Mouse (Mus musculus) spleen, postnatal 10 days (tissue): ENCODE results near the gene Capn1.

Experiments used
- DNase-seq, 2 experiments: peaks; one replicate each; pipeline ENCODE4 v3.0.0; 2021 to 2022; ENCODE audit warnings: low spot score in 2 of 2

The Capn1 gene

DNA sequence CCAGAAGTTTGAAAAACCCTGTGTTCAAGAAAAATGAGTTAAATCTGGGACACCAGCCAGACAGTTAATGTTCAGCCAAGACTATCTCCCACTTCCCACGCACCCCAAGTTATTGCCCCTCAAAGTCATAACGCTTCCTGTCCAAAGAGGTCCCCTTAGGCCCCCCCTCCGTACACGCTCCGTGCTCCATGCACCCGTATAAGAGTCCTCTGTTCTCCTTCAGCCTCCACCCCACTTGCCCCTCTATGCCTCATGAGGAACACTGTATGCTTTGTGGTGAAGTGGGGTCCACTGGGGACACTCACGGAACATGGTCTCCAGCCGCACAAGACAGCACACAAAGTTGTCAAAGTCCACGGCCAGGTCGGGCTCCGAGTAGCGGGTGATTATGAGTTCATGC lies 25.7 kb downstream of the Capn1 start:
- no peak for DNase-seq

DNA sequence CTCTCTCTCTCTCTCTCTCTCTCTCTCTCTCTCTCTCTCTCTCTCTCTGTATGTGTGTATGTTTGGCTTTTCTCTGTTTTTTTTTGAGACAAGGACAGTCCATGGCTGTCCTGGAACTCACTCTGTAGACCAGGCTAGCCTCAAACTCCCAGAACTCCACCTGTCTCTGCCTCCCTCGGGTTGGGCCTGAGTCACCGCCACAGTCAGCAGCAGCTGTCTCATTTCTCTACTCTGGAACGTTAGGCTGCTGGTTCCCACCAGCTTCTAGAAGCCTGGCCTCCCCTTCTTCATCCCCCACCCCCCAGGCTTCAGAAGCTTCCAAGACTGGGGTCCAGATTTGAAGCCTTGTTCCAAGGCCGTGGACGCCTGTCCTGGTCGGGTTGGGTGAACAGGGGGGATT lies 26.1 kb downstream of the Capn1 start:
- DNase-seq, result no peak

DNA sequence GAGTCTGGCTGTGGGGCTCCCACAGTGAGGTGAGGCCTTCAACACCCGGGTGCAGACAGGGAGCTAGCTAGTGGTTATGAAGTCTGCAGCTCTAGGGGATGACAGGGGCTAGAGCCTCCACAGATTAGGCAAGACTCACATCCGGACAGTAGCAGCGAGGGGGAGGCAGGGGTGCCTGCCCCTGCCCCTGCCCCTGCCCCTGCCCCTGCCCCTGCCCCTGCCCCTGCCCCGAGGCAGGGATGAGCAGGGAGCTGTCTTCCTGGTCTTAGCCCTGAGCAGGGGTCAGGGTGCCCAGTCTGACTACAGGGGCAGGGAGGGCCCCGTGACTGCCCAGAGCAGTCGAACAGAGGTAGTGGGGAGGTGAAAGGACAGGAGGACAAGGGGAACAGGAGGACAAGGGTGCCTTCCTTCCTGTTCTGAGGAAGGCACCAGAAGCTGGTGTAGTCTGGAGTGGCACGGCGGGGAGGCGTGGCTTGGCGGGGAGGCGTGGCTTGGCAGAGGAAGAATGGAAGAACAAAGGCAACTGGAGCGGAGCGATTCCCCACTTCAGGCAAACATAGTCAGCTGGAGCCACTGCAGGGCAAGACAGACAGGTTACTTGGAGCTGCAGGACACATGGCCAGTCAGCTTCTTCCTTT lies 26.8 kb downstream of the Capn1 start:
- DNase-seq, result peak; percentile 57 to 85

DNA sequence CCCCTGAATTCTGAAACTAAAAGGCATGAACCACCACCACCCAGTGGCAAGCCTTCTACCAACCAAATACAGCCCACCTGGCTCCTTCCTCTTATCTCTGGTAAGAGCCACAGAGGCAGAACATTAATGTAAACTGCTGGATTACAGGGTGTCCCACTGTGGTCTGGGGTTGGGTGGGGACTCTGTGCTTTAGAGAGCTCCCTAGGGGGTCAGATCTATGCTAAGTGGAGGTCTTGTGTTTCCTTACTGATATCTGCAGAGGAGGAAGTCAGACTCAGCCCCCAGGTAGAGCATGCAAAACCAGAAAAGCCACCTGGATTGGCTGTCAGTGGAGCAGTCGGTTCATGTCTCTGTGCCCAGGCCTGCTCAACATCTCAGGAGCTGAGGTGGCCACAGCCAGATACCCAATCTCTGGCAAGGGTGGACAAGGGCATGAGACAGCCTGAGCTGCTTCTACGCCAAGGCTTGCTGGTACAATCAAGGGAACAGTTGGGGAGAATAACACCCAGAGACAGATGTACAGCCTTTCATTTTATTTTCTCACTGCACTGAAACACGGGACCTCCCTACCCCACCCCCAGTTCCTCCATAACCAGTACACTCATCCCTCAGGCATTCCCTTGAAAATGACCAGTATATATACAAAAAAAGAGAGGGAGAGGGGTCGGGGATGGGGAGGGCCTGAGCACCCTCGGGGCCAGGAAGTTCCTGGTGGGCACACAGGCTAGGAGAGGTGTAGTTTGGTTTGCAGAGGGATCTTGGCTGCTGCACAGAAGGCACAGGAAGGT lies 27.5 kb downstream of the Capn1 start:
- peak in 1 of 2 experiments; percentile 39 for DNase-seq

DNA sequence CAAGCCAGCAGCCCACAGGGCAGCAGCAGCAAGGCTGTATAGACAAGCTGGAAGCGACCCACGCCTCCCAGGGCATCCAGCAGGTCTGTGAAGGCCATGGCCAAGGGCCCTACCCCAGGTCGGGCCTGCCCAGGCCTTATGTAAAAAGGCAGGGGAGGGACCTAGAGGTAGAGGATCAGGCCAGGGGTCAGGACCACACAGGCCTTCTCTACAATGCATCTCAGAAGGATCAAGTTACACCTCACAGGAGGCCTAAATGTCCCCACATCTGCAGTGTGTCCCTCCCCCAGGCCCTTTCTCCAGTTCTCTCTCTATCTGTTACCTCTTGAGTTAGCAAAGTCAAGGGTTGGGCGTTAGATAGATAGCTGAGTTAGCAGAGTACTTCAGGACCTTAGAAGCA lies 29.7 kb downstream of the Capn1 start, which contains the start of gene Slc22a20:
Gene Slc22a20, minus strand, starts transcription at position 101 of the 400 bp plus-strand sequence.
- DNase-seq, result no peak

DNA sequence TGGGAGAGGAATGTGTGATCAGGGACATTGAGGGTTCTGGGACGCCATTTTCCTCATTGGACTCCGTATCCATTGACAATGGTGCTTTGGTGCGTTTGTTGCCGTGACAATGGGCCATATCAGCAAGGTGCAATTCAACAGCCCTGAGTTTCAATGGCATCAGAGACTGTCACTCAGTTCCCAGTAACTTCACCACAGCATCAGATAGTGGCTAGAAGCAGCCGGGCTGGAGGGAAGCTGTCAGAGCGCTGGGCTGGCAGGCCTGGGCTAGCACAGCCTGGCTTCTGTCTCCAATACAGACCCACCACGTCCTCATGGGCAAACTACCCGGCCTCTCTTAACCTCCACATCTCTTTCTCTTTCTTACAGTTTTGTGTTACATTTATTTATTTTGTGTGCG lies 35.2 kb downstream of the Capn1 start:
- no peak for DNase-seq

DNA sequence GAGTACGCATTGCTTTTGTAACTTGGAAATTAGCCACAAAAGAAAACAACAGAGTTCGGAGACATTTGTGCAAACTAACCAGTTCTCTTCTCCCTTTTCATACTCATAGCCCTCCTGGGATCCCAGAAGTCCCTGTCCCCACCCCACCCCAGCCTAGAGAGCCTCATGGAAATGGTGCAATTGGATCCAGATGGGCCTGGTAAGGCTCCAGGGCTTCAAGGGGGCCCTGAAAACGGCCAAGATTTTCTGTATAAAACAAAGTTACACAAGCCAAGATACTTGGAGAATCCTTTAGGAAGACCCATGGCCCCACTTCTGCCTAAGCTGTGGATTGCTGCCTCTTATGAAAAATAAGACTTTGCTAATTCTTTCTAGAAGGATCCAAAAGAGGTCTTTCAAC lies 38.0 kb downstream of the Capn1 start:
- DNase-seq, result no peak

DNA sequence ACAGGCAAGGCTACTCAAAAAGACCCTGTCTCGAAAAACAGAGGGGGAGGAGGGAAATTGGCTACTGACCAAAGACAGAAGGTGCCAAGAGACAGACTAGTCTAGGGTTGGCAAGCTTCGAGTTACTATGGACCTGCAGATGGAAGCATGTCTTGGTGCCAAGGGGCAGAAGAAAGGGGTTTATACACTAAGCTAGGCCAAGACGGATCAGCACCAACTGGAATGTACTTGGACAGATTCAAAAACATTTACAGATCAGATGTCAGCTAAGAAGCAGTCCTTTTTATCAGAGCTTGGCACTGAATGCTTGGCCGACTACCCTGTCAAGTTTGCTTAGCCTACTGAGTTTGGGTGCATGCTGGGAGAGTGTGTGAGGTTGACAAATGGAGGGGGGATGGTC lies 40.0 kb downstream of the Capn1 start:
- no peak for DNase-seq

DNA sequence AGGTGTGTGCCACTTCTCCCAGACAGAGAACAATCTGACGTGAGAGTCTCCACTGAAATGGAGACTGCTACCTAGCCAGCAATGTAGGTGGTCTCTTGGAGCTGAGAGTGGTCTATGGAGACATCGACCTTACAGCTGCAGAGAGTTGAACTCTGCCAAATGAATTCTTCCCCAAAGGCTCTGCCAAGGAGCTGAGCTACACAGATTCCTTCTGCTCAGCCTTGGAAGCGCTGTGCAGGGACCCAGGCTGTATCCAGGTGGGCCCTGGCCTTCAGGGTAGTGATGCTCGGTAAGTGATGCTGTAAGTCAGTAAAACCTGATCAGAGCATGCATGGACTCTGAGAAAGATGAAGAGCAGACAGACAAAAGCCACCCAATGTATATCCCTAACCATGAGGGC lies 40.6 kb downstream of the Capn1 start:
- no peak for DNase-seq

DNA sequence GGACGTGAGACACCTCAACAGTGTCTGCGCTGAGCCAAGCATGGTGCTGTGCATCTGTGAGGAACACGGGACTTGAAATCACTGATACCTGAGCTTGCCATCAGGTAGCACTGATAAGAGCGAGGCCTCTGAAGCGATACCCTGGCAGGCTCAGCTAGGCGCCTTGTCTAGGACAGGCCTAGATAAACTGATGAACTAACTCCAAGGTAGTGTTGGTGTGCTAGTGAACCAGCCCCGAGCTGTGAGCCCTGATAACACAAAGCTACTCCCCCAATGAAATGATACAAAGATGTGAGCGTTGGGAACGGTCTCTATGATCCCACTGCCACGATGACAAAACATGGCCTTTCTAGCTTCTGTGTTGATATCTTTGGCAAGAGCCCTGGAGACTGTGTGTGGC lies 48.0 kb downstream of the Capn1 start:
- no peak for DNase-seq

DNA sequence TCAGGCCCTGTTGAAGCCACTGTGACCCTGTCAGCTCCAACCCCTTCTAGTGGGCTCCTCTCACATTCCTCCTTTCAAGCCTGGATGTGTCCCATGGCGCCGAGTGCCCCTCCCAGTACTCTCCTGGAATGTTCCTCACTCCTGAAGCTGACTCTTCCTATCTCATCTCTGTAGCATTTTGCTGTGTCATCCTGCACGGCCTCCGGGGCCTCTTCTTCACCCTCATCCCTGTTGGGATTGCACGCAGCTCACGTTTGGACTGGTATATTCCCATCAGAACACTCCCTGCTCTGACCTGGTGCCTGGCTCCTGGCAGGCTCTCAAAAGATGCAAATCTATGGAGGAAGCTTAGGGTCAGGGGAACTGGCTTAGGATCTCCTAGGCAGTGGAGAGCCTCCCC lies 48.9 kb downstream of the Capn1 start:
- peak; percentile 55 to 66 for DNase-seq

DNA sequence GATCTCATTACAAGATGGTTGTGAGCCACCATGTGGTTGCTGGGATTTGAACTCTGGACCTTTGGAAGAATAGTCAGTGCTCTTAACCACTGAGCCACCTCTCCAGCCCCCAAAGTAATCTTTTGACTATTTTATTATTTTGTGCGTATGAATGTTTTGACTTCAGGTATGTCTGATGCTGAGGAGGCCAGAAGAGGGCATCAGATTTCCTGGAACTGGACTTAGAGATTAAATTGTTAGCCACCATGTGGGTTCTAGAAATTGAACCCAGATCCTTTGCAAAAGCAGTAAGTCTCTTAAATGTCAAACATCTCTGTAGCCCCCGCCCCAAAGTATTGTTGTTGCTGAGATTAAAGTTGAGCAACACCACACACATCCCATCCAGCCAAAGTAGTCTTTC lies 49.8 kb downstream of the Capn1 start:
- DNase-seq, result no peak

DNA sequence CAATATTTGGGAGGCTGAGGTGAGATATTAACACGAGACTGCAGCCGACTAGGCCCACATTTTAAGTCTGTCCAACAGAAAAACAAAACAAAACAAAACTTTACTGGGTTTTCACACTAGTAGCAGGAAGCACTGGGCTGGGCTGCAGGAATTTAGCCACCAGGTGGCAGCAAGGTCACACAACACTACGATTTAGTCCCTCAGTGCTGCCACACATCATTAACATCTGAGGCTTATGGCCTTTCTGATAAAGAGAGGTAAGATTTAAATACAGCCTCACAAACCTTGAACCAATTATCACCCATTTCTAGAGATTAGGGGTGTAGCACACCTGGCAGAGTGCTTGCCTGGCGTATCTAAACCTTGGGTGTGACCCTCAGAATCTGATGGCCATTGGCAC lies 50.4 kb downstream of the Capn1 start:
- peak; percentile 75 to 90 for DNase-seq

DNA sequence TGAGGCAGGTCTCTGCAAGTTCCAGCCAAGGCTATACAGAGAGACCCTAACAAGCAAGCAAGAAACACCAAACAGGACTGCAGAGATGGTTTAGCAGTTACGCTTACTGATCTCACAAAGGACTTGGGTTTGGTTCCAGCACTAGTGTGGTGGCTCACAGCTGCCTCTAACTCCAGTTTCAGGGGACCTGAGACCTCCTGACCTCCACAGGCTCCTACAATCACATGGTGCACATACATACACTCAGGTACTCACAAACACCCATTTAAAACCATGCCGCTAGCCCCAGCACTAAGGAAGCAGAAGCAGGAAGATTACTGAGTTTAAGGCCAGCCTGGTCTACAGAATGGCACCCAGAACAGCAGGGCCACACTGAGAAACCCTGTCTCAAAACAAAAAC lies 50.9 kb downstream of the Capn1 start:
- no peak for DNase-seq

DNA sequence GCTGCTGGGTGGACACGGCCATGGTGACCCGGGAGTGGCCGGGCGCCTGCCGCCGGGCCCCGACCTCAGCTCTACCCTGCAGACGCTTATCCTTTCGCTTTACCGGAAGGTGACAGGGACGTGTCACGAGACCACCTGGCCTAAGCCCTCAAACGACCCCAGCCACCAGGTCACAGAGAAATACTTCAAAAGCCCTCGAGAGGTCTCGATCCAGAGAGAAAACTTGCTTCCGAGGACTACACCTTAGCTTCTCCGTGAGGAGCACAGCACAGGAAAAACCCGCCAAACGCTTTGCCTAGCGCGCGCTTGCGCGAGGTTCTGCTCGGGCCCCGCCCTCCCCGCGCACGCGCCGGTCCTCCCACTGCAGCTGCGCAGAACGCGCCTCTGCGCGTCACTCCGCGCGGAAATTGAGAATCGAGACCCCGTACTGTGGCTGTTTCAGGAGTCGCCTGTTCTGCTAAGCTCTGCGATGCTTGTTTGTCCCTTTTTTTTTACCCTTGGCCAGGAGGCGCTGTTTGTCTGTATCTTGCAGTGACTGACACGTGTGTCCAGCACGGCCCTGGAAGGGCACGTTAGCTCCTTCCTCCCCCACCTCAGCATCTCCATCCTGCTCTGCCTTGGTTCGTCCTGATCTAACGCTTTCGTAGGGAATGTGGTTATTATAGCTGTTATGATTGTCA lies 51.7 kb downstream of the Capn1 start, which contains the start of gene Pola2:
Gene Pola2, minus strand, starts transcription at position 320 of the 680 bp plus-strand sequence.
- DNase-seq, result peak; percentile 89 to 93

DNA sequence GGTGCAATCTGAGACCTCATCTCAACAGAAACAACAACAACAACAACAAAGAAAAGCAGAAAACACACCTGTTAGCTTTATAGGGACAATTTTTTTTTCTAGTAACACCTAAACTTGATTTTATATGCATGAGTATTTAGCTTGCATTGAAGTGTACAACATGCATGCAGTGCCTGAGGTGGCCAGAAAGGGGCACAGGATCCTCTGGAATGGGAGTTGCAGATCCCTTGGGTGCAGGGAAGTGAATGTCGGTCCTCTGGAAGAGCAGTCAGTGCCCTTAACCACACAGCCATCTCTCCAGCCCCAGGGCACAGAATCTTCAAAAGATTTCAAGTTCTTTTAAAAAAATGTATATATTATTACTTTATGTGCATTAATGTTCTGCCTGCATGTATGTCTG lies 53.0 kb downstream of the Capn1 start:
- no peak for DNase-seq

DNA sequence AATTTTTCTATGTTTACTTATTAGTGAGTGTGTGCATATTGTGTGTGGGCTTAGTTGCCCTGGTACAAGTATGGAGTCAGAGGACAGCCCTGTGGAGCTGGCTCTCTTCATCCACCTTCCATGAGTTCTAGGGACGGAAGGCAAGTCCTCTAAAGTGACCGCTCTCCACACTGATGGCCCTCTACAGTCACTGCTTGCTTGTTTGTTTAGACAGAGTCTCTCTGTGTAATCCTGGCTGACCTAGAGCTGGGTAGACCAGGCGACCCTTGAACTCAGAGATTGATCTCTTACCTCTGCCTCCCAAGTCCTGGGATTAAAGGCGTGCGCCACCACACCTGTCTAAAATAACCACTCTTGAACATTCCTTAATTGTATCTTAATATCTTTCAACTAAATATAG lies 58.3 kb downstream of the Capn1 start:
- no peak for DNase-seq

DNA sequence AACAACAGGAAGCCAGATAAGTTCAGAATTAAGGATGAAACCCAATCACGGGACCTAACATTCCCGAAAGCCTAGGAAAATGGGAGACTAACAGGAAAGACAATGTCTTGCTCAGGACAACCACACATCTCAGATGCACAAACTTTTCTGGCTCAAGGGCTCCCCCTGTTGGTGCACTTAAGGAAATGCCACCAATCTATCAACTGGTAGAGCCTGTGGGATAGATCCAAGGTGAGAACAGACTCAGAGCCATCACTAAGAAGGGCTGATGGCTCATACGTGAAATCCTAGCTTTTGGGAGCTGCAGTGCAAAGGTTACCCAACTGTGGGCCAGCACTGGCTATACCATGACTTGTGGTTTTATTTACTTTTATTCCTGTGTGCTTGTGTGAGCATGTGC lies 59.0 kb downstream of the Capn1 start:
- peak; percentile 69 to 87 for DNase-seq

DNA sequence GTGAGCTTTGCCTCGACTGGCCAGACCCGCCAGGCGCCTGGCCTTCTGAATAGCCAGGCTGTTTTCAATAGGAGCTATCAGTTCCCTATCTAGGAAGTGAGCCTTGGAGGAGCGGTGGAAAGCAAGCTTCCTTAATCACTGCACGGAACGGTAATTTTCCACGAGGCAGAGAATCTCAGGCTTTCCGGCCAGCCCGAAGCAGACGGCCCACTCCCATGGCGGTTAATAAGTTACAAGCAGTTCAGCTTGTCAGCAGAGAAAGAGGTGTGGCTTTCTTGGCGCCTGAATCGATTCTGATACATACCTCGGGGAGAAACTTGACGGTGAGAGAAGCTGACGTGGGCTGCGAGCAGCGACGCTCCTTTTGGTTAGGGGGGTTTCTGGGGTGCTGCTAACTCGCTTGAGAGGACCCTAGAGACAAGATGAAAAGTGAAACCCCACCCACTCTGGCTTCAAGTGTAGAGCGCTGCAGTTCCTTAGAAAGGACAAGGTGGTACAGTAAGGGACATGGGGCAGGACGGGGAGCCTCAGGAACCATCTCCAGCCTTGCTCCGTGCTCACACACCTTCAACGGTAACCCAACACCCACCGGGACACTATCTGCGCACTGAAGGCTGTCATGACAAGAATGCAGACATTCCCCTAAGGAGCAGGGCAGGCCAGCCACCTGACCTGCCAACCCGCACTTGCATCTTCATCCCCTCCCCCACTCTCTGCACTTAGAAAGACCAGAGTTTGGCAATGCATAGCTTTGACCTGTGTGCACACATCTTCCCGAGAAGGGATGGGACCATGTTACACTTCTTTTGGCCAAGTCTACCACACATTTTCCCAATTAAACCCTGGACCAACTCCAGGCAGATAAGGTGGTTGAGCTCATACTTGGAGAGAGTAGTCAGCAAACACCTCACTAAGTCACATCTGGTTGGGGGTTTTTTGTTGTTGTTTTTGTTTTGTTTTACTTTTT lies 59.7 kb downstream of the Capn1 start:
- DNase-seq, result no peak

DNA sequence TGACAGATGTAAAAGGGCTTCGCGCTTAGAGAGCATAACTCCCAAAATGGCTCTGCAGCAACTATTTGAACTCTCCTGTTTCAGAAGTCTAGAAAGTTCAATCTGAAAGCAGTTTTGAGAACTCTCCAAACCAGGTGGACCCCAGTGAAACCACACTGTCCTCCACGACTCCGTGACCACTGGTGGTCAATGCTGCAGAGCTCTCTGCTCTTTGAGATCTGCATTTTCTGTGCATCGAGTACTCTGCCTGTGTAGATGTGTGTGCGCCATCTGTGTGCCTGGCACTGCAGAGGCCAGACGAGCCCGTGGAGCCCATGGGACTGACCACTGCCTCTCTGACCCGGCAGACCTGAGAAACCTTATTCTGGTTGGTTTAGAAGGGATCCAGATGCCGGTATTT lies 60.8 kb downstream of the Capn1 start:
- DNase-seq, result no peak

DNA sequence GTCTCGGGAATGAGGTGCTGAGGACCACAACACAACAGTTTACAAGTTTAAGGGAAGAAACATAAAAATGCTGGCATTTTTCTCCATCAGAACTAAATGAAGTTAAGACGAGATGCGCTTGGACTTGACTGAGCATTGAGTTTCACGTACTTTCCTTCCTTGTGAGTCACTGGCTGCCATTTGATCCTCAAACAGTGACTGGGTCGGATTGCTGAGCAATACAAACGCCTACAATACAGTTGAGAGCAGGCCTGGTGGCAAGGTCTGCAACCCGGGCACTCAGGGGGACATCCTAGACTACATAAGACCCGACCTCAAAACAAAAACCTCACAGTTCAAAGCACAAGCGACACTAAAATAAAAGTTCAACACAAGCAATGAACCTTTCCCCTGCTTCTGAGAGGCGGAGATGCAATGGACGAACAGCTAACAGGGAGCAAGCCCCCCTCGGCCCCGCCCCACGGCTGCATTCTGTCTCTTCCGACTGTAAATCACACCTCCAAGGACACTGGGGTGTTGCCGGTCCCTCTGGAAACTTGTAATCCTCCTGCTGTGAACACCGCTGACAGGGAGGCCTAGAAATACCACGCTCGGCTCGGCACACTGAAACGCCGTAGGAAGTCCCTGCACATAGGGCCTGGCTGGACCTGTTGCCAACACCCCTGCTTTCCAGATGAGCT lies 61.5 kb downstream of the Capn1 start:
- DNase-seq, result no peak
